Mouse (Mus musculus): ENCODE data around the gene Clcn3. TPM values are rescaled to one million over a fixed set of nuclear protein-coding genes. Genes with fewer than 3 reads are reported as not detected.
"Not testable (repeated sequence)": the region's sequence is repeated elsewhere in the genome, so short reads cannot be mapped to it uniquely, and the experiment has no call there.

Clcn3 gene
- polyA plus RNA-seq (2014; fragmentation: Nextera tagmentation; extraction: Ambion mirVana), result 36.1 and 37.1 TPM in 2 replicates

DNA sequence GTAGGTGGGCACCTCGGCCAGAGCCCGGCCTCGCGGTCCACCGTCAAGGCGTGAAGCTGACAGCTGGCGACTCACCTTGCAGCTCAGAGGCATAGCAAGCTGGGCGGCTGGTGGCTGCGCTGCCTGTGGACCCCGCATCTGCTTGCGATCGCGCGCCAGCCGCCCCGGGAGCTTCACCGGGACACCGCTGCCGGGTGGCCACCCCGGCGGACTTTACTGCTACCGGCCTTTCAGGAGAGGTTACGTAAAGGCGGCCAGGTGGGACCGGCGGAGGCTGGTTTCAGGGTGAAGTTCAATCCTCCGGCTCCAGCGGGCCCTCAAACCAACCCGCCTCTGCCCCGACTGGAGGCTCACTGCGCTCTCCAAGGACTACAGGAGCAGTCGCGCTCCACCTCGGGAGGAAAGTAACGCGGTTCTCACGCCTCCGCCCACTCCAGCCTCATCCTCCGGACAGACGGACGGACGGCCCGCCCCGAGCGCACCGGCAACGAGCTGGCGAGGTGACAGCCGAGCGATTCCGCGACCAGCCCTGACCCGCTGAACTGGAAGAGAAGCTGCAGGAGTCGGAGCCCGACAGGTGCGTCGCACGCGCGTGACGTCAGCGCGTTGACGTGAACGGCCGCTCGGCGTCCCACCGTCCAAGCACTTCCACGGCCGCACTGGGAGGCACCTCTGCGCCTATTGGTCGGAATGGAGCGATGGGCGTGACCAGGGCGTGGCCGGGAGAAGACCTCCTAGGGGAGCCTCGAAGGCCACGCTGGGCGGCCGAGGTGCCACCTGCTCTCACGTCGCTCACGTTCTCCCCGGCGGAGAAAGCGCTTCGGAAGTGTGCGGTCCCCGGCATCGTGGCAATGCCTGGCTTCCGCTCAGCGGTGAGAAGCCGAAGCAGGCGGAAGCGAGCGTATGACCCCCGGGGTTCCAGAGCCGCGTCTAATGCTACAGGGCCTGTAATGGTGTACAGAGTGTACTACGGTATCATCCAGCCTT, at the start of gene Clcn3:
Gene Clcn3 (minus strand): TSS at position 600 of the 987 bp plus-strand sequence.
- ATAC-seq (ENCODE audit: low FRiP score), result peak; percentile 100
- Histone ChIP-seq H3K4me1 (replicated peaks; ENCODE audit: control insufficient read depth, insufficient read depth, low read length) (no peaks in the 10 kb centered on the region), H3K36me3 (ENCODE audit: control insufficient read depth, insufficient read depth, low read length) (no peaks in the 10 kb centered on the region), H3K27me3 (ENCODE audit: control insufficient read depth, insufficient read depth, low read length) (no peaks in the 10 kb centered on the region), H3K4me3 (ENCODE audit: low read depth, low read length) (peak within 1 kb of the TSS; percentile 69), H3K27ac (ENCODE audit: low read depth, low read length) (peak within 1 kb of the TSS; percentile 63), H3K9me3 (ENCODE audit: control insufficient read depth, low read length) (no peaks in the 10 kb centered on the region), H3K4me2 (replicated peaks; ENCODE audit: low read depth, low read length) (peak within 1 kb of the TSS; percentile 91), H3K9ac (ENCODE audit: low read depth, low read length) (peak within 1 kb of the TSS; percentile 72)
- under 1% methylated on average over 101 of the region's 101 CpGs for WGBS
- DNase-seq (ENCODE audit: low spot score), result peak; percentile 98

GRCm38 (mm10) chr8:60996468-60996867, 13.4 kb upstream of the Clcn3 start:
- 93% methylated on average over 3 of the region's 3 CpGs for WGBS
- DNase-seq (ENCODE audit: low spot score) (no peak), ATAC-seq (ENCODE audit: low FRiP score) (no peak)
- Histone ChIP-seq H3K27ac (ENCODE audit: low read depth, low read length) (no peak overlapping the region), H3K36me3 (ENCODE audit: control insufficient read depth, insufficient read depth, low read length) (no peaks in the 10 kb centered on the region), H3K4me3 (ENCODE audit: low read depth, low read length) (no peak overlapping the region), H3K9me3 (ENCODE audit: control insufficient read depth, low read length) (no peaks in the 10 kb centered on the region), H3K9ac (ENCODE audit: low read depth, low read length) (no peak overlapping the region), H3K27me3 (ENCODE audit: control insufficient read depth, insufficient read depth, low read length) (no peaks in the 10 kb centered on the region), H3K4me1 (replicated peaks; ENCODE audit: control insufficient read depth, insufficient read depth, low read length) (no peaks in the 10 kb centered on the region), H3K4me2 (replicated peaks; ENCODE audit: low read depth, low read length) (no peak overlapping the region)

DNA sequence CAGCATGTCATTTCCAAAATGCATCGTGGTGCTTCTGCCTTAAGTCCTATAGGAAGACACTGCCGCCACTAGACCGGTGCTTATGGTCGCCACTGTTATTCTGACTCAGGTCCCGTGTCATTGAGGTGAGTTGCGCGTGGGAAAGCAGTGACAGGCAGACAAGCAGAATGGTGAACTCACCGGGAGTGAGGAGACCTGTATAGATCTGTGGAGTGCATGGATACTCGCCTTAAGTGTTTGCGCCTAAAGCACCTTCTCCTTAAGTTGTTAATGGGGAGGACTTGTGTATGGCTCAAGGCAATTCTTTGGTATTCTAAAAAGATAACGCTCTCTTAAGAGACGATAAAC, 10.5 kb upstream of the Clcn3 start:
- ATAC-seq (ENCODE audit: low FRiP score) (peak; percentile 28), DNase-seq (ENCODE audit: low spot score) (no peak)
- WGBS, result 6% methylated on average over 12 of the region's 12 CpGs
- Histone ChIP-seq H3K9ac (ENCODE audit: low read depth, low read length) (peak overlapping the region; percentile 72), H3K36me3 (ENCODE audit: control insufficient read depth, insufficient read depth, low read length) (no peaks in the 10 kb centered on the region), H3K4me1 (replicated peaks; ENCODE audit: control insufficient read depth, insufficient read depth, low read length) (no peaks in the 10 kb centered on the region), H3K27ac (ENCODE audit: low read depth, low read length) (peak overlapping the region; percentile 70; the same call in 1 of the 2 replicates), H3K9me3 (ENCODE audit: control insufficient read depth, low read length) (no peaks in the 10 kb centered on the region), H3K4me3 (ENCODE audit: low read depth, low read length) (peak overlapping the region; percentile 75), H3K4me2 (replicated peaks; ENCODE audit: low read depth, low read length) (peak overlapping the region; percentile 73), H3K27me3 (ENCODE audit: control insufficient read depth, insufficient read depth, low read length) (no peaks in the 10 kb centered on the region)

GRCm38 (mm10) chr8:60992910-60993638, 10.0 kb upstream of the Clcn3 start, which contains the start of gene Nek1:
Gene Nek1 (plus strand): TSS chr8:60993195.
- under 1% methylated on average over 54 of the region's 57 CpGs for WGBS
- peak within 1 kb of the TSS; percentile 72 for H3K9ac ChIP-seq (ENCODE audit: low read depth, low read length)
- H3K27ac ChIP-seq (ENCODE audit: low read depth, low read length), result peak within 1 kb of the TSS; percentile 76
- H3K4me3 ChIP-seq (ENCODE audit: low read depth, low read length), result peak within 1 kb of the TSS; percentile 75
- no peaks in the 10 kb centered on the region for H3K36me3 ChIP-seq (ENCODE audit: control insufficient read depth, insufficient read depth, low read length)
- H3K4me2 ChIP-seq (replicated peaks; ENCODE audit: low read depth, low read length), result peak within 1 kb of the TSS; percentile 73
- ATAC-seq (ENCODE audit: low FRiP score), result peak; percentile 97
- H3K27me3 ChIP-seq (ENCODE audit: control insufficient read depth, insufficient read depth, low read length), result no peaks in the 10 kb centered on the region
- H3K4me1 ChIP-seq (replicated peaks; ENCODE audit: control insufficient read depth, insufficient read depth, low read length), result no peaks in the 10 kb centered on the region
- peak; percentile 99 for DNase-seq (ENCODE audit: low spot score)
- no peaks in the 10 kb centered on the region for H3K9me3 ChIP-seq (ENCODE audit: control insufficient read depth, low read length)

GRCm38 (mm10) chr8:60992561-60992909, 9.4 kb upstream of the Clcn3 start:
- Histone ChIP-seq H3K4me3 (ENCODE audit: low read depth, low read length) (peak overlapping the region; percentile 75), H3K27me3 (ENCODE audit: control insufficient read depth, insufficient read depth, low read length) (no peaks in the 10 kb centered on the region), H3K36me3 (ENCODE audit: control insufficient read depth, insufficient read depth, low read length) (no peaks in the 10 kb centered on the region), H3K9me3 (ENCODE audit: control insufficient read depth, low read length) (no peaks in the 10 kb centered on the region), H3K27ac (ENCODE audit: low read depth, low read length) (peak overlapping the region; percentile 76; the same call in 1 of the 2 replicates), H3K9ac (ENCODE audit: low read depth, low read length) (peak overlapping the region; percentile 39), H3K4me1 (replicated peaks; ENCODE audit: control insufficient read depth, insufficient read depth, low read length) (no peaks in the 10 kb centered on the region), H3K4me2 (replicated peaks; ENCODE audit: low read depth, low read length) (peak overlapping the region; percentile 46)
- no peak for DNase-seq (ENCODE audit: low spot score)
- WGBS, result 1% methylated on average over 16 of the region's 16 CpGs
- peak; percentile 93 for ATAC-seq (ENCODE audit: low FRiP score)

- not testable (repeated sequence) for H3K9me3 ChIP-seq (ENCODE audit: control insufficient read depth, low read length); H3K27ac ChIP-seq (ENCODE audit: low read depth, low read length); ATAC-seq (ENCODE audit: low FRiP score); H3K4me2 ChIP-seq (replicated peaks; ENCODE audit: low read depth, low read length); H3K4me3 ChIP-seq (ENCODE audit: low read depth, low read length); H3K9ac ChIP-seq (ENCODE audit: low read depth, low read length); DNase-seq (ENCODE audit: low spot score); H3K36me3 ChIP-seq (ENCODE audit: control insufficient read depth, insufficient read depth, low read length); H3K4me1 ChIP-seq (replicated peaks; ENCODE audit: control insufficient read depth, insufficient read depth, low read length); H3K27me3 ChIP-seq (ENCODE audit: control insufficient read depth, insufficient read depth, low read length)
- WGBS, result 91% methylated on average over 17 of the region's 17 CpGs
Measured at GRCm38 (mm10) chr8:60984260-60985010, 1.3 kb upstream of the Clcn3 start.

DNA sequence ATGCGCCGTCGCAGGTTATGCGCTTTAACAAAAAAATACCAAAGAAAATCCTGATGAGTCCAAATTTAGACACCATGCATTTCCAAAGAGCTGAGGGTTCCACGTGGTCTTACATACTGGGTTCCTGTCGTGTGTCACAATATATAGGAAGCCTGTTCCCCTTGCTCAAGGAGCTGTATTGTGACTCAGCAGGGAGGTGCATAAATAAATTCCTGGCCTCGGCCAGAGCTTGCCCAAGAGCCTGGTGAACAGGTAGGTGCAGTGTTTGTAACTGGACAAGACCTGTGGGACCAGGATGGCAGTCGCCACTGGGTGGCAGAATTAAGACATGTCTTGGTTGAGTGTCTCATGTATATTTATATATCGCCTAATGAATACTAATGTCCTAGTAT, 584 bp upstream of the Clcn3 start:
- Histone ChIP-seq H3K27ac (ENCODE audit: low read depth, low read length) (peak overlapping the region; percentile 63), H3K4me1 (replicated peaks; ENCODE audit: control insufficient read depth, insufficient read depth, low read length) (no peaks in the 10 kb centered on the region), H3K4me2 (replicated peaks; ENCODE audit: low read depth, low read length) (peak overlapping the region; percentile 71), H3K9ac (ENCODE audit: low read depth, low read length) (peak overlapping the region; percentile 45), H3K27me3 (ENCODE audit: control insufficient read depth, insufficient read depth, low read length) (no peaks in the 10 kb centered on the region), H3K36me3 (ENCODE audit: control insufficient read depth, insufficient read depth, low read length) (no peaks in the 10 kb centered on the region), H3K4me3 (ENCODE audit: low read depth, low read length) (peak overlapping the region; percentile 69), H3K9me3 (ENCODE audit: control insufficient read depth, low read length) (no peaks in the 10 kb centered on the region)
- DNase-seq (ENCODE audit: low spot score) (peak; percentile 63), ATAC-seq (ENCODE audit: low FRiP score) (peak; percentile 74)
- WGBS, result 11% methylated on average over 9 of the region's 9 CpGs

GRCm38 (mm10) chr8:60981388-60981787, 1.7 kb downstream of the Clcn3 start:
- Histone ChIP-seq H3K27ac (ENCODE audit: low read depth, low read length) (no peak overlapping the region), H3K4me3 (ENCODE audit: low read depth, low read length) (no peak overlapping the region), H3K9me3 (ENCODE audit: control insufficient read depth, low read length) (no peaks in the 10 kb centered on the region), H3K27me3 (ENCODE audit: control insufficient read depth, insufficient read depth, low read length) (no peaks in the 10 kb centered on the region), H3K4me2 (replicated peaks; ENCODE audit: low read depth, low read length) (no peak overlapping the region), H3K36me3 (ENCODE audit: control insufficient read depth, insufficient read depth, low read length) (no peaks in the 10 kb centered on the region), H3K4me1 (replicated peaks; ENCODE audit: control insufficient read depth, insufficient read depth, low read length) (no peaks in the 10 kb centered on the region), H3K9ac (ENCODE audit: low read depth, low read length) (no peak overlapping the region)
- 47% methylated on average over 1 of the region's 1 CpGs for WGBS
- no peak for DNase-seq (ENCODE audit: low spot score)
- no peak for ATAC-seq (ENCODE audit: low FRiP score)

Data from hindbrain, embryonic 11.5 days (tissue).